Mouse (Mus musculus): ENCODE data around the gene Mup15.

Gene Mup15

DNA sequence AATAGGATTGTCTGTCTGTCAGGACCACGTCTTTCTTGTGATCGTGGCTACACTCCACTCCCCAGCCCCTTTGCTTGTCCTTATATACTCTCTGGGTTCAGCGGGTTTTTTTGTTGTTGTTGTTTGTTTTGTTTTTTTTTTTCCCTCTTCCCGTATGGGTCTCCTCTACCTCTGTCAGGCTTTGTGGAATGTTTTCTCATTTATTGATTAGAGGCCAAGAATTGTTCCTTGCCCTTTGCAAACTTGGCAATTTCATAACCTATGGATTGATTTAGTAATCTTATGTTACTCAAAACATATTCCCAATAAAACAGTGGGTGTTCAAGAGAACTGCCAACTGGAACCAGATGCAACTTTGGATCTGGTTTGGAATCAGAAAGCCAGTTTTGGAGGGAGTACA, at the start of gene Mup15:
TSS of gene Mup15 (minus strand) at position 101 of the 400 bp plus-strand sequence.
- in situ Hi-C loops (cut with MboI, MseI): loop anchor here (5.0 to 10.0 kb wide), 2 partner anchors 165 to 1372 kb away; no protein-coding TSS in a partner anchor
